Mouse (Mus musculus): ENCODE measurements around the gene Fgf13. TPM values are rescaled to one million over a fixed set of nuclear protein-coding genes. Genes with fewer than 3 reads are reported as not detected.

Fgf13 gene
- total RNA-seq, 2 experiments from 2014 or later: 46.3 TPM

Small RNA genes within 50 kb of the gene (microRNA-seq; reads per million reads assigned to microRNA genes)
- gene Mir504: 5.0 to 6.7 reads per million in 2 experiments
